Mouse (Mus musculus) G1E (cell line): ENCODE data around the gene Scamp2. TPM values are rescaled to one million over a fixed set of nuclear protein-coding genes. Genes with fewer than 3 reads are reported as not detected.

ENCODE experiments used
- ATAC-seq: 2 replicates; pipeline ENCODE4 v1.8.0; 2016; ENCODE audit warnings: mild to moderate bottlenecking; ENCODE audit not compliant: insufficient number of reproducible peaks, poor library complexity, low FRiP score, severe bottlenecking; ENCODE audit errors: extremely low read depth
- DNase-seq: peaks from one replicate; pipeline ENCODE4 v3.0.0; 2012; ENCODE audit warnings: low spot score
- H3K27me3 ChIP-seq: 2 replicates; pipeline ENCODE4 v1.6.1; 2012; ENCODE audit warnings: mild to moderate bottlenecking, low read length, inconsistent platforms; ENCODE audit not compliant: insufficient read depth
- H3K36me3 ChIP-seq: replicated peaks from 2 replicates; pipeline ENCODE3; 2012; ENCODE audit warnings: mild to moderate bottlenecking, inconsistent platforms
- H3K4me1 ChIP-seq: 2 replicates; pipeline ENCODE4 v1.6.1; 2012; ENCODE audit warnings: low read depth, low read length, inconsistent platforms, mixed read lengths; ENCODE audit not compliant: insufficient read depth
- H3K4me3 ChIP-seq: 2 replicates; pipeline ENCODE4 v1.5.1; 2012; ENCODE audit warnings: low read depth, mild to moderate bottlenecking, inconsistent platforms, low read length, moderate library complexity, mixed read lengths
- H3K9me3 ChIP-seq: replicated peaks from 2 replicates; pipeline ENCODE4 v1.6.1; 2012; ENCODE audit warnings: inconsistent platforms
- CTCF ChIP-seq: IDR thresholded peaks from 2 replicates; pipeline ENCODE4 v1.5.1; 2012; ENCODE audit warnings: low read depth, low read length, inconsistent platforms, mixed read lengths
- GATA1 ChIP-seq: IDR thresholded peaks from 2 replicates; pipeline ENCODE4 v1.6.1; 2012; ENCODE audit warnings: borderline replicate concordance, low read length, inconsistent platforms, mixed read lengths
- GATA2 ChIP-seq: IDR thresholded peaks from 2 replicates; pipeline ENCODE4 v1.6.1; 2012; ENCODE audit warnings: low read depth, low read length, inconsistent platforms, borderline replicate concordance
- POLR2AphosphoS5 ChIP-seq: IDR thresholded peaks from 2 replicates; pipeline ENCODE4 v1.6.1; 2012; ENCODE audit warnings: low read depth, low read length, inconsistent platforms; ENCODE audit not compliant: insufficient replicate concordance
- TAL1 ChIP-seq: conservative IDR thresholded peaks from 2 replicates; pipeline ENCODE4 v1.6.1; 2012; ENCODE audit warnings: low read depth, low read length, inconsistent platforms, mixed read lengths
- polyA plus RNA-seq: library from polyadenylated mRNA; stranded (reverse); fragments of >175 nt; gene quantifications from 2 replicates; pipeline ENCODE4 v1.2.3, GENCODE M21; 2012
- total RNA-seq, 2 experiments: library from RNA; stranded (forward) in 1 of 2; stranded (reverse) in 1 of 2; fragments of 200-1000 nt in 1 of 2; fragments of >200 nt in 1 of 2; fragmentation: Nextera tagmentation in 1 of 2; gene quantifications; 2 replicates each; pipeline ENCODE4 v1.2.3; 2014 to 2017

Scamp2 gene
- total and polyA plus RNA-seq, 3 experiments, result 16.6 to 26.6 (median 19.2) TPM

DNA sequence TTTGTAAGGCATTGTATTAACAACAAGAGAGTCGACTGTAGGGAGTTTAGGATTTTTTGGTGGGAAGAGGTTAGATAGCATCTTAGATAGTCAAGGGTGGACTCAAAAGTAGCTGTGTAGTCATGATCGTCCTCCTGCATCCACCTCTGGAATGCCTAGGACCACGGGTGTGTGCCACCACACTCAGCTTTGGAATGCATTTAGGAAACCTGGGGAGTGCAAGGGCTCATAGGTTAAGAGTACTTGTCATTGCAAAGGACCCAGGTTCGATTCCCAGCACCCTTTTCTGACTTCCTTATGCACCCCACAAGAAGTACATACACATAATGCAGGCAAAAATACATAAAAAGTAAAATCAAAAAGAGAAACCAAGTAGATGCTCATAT, 37.9 kb upstream of the Scamp2 start:
- Histone ChIP-seq H3K4me3 (peak overlapping the region; percentile 97; the same call in 1 of the 2 replicates), H3K9me3 (peaks cover 4% of the 10 kb centered on the region; the same call in 1 of the 2 replicates), H3K27me3 (no peaks in the 10 kb centered on the region), H3K4me1 (peaks cover 43% of the 10 kb centered on the region), H3K36me3 (peaks cover 33% of the 10 kb centered on the region)
- TF ChIP-seq GATA1, result no peak
- ATAC-seq (no peak), DNase-seq (no peak)

DNA sequence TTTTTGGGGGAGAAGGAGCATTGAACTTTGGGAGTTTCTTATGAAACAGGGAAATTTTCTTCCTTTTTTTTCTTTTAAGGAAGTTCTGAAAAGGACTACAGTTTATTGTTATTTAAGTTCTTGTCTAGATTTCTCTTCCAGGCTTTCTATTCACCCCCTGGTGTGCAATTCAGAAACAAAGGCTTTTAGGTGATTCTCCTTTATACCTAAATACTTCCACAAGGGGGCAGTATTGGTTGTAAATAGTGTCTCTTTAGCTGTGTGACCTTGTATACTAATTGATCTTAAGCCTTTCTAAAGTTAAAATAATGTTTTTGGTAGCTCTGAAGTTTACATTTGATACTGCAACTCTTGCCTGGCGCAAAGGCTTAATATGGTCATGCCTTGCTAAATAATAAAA, 37.0 kb upstream of the Scamp2 start:
- peaks cover 46% of the 10 kb centered on the region for H3K4me1 ChIP-seq
- no peak for TF ChIP-seq TAL1
- no peak for TF ChIP-seq GATA1
- TF ChIP-seq POLR2AphosphoS5, result no peak
- TF ChIP-seq CTCF, result no peak
- TF ChIP-seq GATA2, result no peak
- no peaks in the 10 kb centered on the region for H3K27me3 ChIP-seq
- DNase-seq, result no peak
- no peak overlapping the region for H3K4me3 ChIP-seq
- peaks cover 38% of the 10 kb centered on the region for H3K36me3 ChIP-seq
- no peak for ATAC-seq
- peaks cover 4% of the 10 kb centered on the region; the same call in 1 of the 2 replicates for H3K9me3 ChIP-seq

DNA sequence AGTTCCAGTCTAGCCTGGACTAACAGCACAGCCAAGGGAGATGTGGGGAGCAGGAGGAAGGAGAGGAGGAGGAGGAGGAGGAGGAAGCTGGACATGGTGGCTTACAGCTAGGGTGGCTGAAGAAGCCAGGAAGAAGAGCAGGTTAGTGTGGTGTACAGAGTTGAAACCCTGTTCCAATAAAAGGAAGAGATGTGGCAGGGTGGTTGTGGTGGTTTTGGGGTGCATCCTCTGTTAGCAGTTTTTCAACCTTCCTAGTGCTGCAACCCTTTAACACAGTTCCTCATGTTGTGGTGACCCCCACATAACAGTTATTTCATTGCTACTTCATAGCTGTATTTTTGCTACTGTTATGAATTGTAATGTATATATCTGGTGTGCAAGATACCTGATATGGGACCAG, 36.3 kb upstream of the Scamp2 start:
- DNase-seq (no peak), ATAC-seq (no peak)
- Histone ChIP-seq H3K9me3 (peaks cover 4% of the 10 kb centered on the region; the same call in 1 of the 2 replicates), H3K4me1 (peaks cover 46% of the 10 kb centered on the region), H3K36me3 (peaks cover 45% of the 10 kb centered on the region), H3K4me3 (peak overlapping the region; percentile 40; the same call in 1 of the 2 replicates), H3K27me3 (no peaks in the 10 kb centered on the region)
- TF ChIP-seq GATA1 (no peak), GATA2 (no peak), CTCF (no peak), TAL1 (no peak), POLR2AphosphoS5 (no peak)

DNA sequence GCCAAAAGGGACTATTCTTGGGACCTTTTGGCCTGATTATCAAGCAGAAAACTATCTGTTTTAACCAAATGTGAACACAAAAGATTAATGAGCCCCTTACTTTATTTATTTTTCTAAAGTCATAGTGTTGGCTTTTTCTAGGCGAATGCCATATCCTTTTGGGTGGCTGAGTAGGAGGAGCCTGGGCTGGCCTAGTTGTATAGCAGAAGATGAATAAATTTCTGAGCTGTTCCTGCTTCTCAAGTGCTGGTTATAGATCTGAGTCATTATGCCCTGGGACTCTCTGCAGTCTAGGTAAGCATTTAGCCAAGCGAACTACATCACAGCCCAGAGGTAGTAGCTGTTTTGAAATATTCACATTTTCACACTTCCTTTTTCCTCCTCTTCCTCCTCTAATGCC, 35.2 kb upstream of the Scamp2 start:
- peaks cover 45% of the 10 kb centered on the region for H3K4me1 ChIP-seq
- no peak for ATAC-seq
- TF ChIP-seq POLR2AphosphoS5, result no peak
- no peak for TF ChIP-seq GATA2
- TF ChIP-seq TAL1, result no peak
- no peak for TF ChIP-seq CTCF
- no peak for TF ChIP-seq GATA1

DNA sequence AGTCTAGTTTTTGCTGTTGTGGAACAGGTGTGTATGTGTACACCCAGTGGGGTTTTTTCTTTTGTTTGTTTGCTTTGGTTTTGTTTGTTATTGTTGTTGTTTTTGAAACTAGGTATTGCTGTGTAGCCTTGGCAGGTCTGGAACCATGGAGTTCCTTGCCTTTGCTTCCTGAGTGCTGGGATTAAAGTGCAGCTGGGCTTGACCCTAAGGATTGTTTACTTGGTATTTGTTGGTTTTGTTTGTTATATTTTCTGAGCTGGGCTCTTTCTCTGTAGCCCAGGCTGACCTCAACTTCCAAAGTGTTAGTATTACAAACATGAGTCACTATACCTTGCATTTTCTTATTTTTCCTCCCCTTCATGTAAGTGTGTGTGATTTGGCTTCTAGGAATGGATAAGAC, 34.3 kb upstream of the Scamp2 start:
- no peak overlapping the region for H3K4me3 ChIP-seq
- peaks cover 44% of the 10 kb centered on the region for H3K4me1 ChIP-seq
- ATAC-seq, result no peak
- H3K9me3 ChIP-seq, result no peaks in the 10 kb centered on the region
- H3K27me3 ChIP-seq, result no peaks in the 10 kb centered on the region
- DNase-seq, result no peak
- H3K36me3 ChIP-seq, result peaks cover 61% of the 10 kb centered on the region
- TF ChIP-seq GATA2, result no peak
- no peak for TF ChIP-seq CTCF

More for the DNA sequence above, 35.2 kb upstream of the Scamp2 start:
- DNase-seq, result no peak
- H3K36me3 ChIP-seq, result peaks cover 53% of the 10 kb centered on the region
- no peak overlapping the region for H3K4me3 ChIP-seq
- H3K9me3 ChIP-seq, result no peaks in the 10 kb centered on the region
- H3K27me3 ChIP-seq, result no peaks in the 10 kb centered on the region

DNA sequence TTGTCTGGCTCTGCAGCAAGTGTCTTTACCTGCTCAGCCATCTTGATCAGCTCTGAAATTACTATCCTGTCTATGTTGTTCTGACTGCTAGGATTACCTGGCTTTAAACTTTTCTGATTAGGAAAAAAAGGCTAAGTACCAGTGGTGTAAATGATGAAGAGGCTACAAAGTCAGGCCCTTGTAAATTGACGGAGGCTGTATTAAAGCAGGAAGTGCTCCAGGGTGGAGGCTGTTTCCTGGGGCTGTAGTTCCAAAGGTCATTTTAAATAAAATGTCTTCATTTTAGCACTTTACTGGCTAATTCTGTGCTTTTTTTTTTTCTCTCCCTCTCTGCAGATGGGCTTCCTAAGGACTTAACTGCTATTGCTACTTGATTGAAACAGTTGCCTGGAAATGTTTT, 28.8 kb upstream of the Scamp2 start:
- H3K4me3 ChIP-seq, result no peak overlapping the region
- DNase-seq, result no peak
- H3K27me3 ChIP-seq, result no peaks in the 10 kb centered on the region
- no peak for ATAC-seq
- H3K9me3 ChIP-seq, result no peaks in the 10 kb centered on the region
- TF ChIP-seq GATA2, result no peak
- TF ChIP-seq CTCF, result no peak
- no peak for TF ChIP-seq POLR2AphosphoS5
- TF ChIP-seq TAL1, result no peak
- TF ChIP-seq GATA1, result no peak
- H3K36me3 ChIP-seq, result peaks cover 83% of the 10 kb centered on the region
- peaks cover 19% of the 10 kb centered on the region for H3K4me1 ChIP-seq

DNA sequence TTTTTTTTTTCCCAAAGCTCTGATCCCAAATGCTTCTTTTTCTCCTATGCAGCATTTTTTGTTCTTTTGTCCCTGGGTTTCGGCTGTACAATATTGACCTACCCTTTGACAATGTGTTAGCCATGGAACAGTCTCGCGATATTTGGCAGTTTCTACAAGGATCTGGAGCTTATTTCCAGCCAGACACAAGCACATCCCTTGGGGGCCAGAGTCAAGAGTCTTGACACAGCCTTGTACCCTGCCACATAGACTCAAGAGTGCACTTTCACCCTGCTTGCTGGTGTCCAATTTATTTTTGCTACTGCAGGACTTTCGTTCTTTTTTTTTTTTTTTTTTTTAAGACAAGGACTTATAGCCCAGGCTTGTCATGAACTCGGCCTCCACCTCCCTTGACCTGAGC, 24.4 kb upstream of the Scamp2 start:
- H3K4me1 ChIP-seq, result peaks cover 45% of the 10 kb centered on the region
- DNase-seq (no peak), ATAC-seq (no peak)
- peaks cover 77% of the 10 kb centered on the region for H3K36me3 ChIP-seq
- no peaks in the 10 kb centered on the region for H3K27me3 ChIP-seq
- H3K4me3 ChIP-seq, result peak overlapping the region; percentile 93; the same call in 1 of the 2 replicates
- TF ChIP-seq TAL1 (no peak), GATA1 (no peak), CTCF (no peak), POLR2AphosphoS5 (no peak), GATA2 (no peak)
- H3K9me3 ChIP-seq, result no peaks in the 10 kb centered on the region
